Mouse (Mus musculus) embryonic stem cell, embryonic (primary cell): Measurements from ENCODE around the gene Elf1.

Experiments
- CTCF ChIA-PET, 4 experiments: fragments of 300-600 bp in 2 of 4; fragments of 350-600 bp in 2 of 4; sonication (Branson Sonifier 250); formaldehyde crosslinking; loops; one replicate each; lab custom pipeline; 2022; ENCODE audit warnings: inconsistent platforms in 2 of 4; lab: Charles Lee
- POLR2A ChIA-PET, 4 experiments: fragments of 300-600 bp in 2 of 4; fragments of 350-600 bp in 2 of 4; sonication (Branson Sonifier 250); formaldehyde crosslinking; loops; one replicate each; lab custom pipeline; 2022; ENCODE audit warnings: antibody characterized with exemption in 4 of 4, inconsistent platforms in 1 of 4; lab: Charles Lee

Elf1 gene

GRCm38 (mm10) chr14:79564784-79565183 is 83.8 kb downstream of the Elf1 start:
- ChIA-PET POLR2A (interaction anchor here in 3 of 4 experiments (0.6 to 3.4 kb wide), 30 partner anchors 8 to 424 kb away, joined by 3 to 39 read pairs (median 4); partner anchors contain the start of genes Sugt1 (in 3 of the 3), Kbtbd7 (in 1 of the 3), Mtrf1 (in 1 of the 3) and Pcdh8 (in 1 of the 3)), CTCF (interaction anchor here in 3 of 4 experiments (0.6 to 1.6 kb wide), 15 partner anchors 9 to 651 kb away, joined by 3 to 10 read pairs (median 4); partner anchors contain the start of gene Sugt1 (in 1 of the 3))

- POLR2A ChIA-PET: interaction anchor here in 3 of 4 experiments (0.8 to 2.9 kb wide), 15 partner anchors 8 to 123 kb away, joined by 3 to 19 read pairs (median 5); partner anchors contain the start of gene Sugt1 (in 3 of the 3)
These were observed 92.6 kb downstream of the Elf1 start for GRCm38 (mm10) chr14:79573482-79574191.

GRCm38 (mm10) chr14:79574361-79574760 is 93.4 kb downstream of the Elf1 start:
- CTCF ChIA-PET: interaction anchor here in 1 of 4 experiments (1.2 kb wide), 1 partner anchor 9 kb away, joined by 3 read pairs; no protein-coding TSS in a partner anchor
- POLR2A ChIA-PET: interaction anchor here in 2 of 4 experiments (1.0 to 2.9 kb wide), 10 partner anchors 8 to 123 kb away, joined by 3 to 19 read pairs (median 7); partner anchors contain the start of gene Sugt1 (in 2 of the 2)

More at GRCm38 (mm10) chr14:79573482-79574191, 92.6 kb downstream of the Elf1 start:
- CTCF ChIA-PET: interaction anchor here in 2 of 4 experiments (0.6 to 1.2 kb wide), 2 partner anchors 9 to 22 kb away, joined by 3 to 8 read pairs; no protein-coding TSS in a partner anchor

- ChIA-PET CTCF (interaction anchor here (0.6 to 2.0 kb wide), 6 partner anchors 17 to 914 kb away, joined by 3 to 8 read pairs (median 4); no protein-coding TSS in a partner anchor), POLR2A (interaction anchor here in 3 of 4 experiments (0.6 to 2.4 kb wide), 27 partner anchors 10 to 276 kb away, joined by 3 to 15 read pairs (median 4); partner anchors contain the start of gene Pcdh8 (in 1 of the 3))
These were observed 102.7 kb downstream of the Elf1 start for GRCm38 (mm10) chr14:79583526-79584245.

GRCm38 (mm10) chr14:79586499-79587138 is 105.6 kb downstream of the Elf1 start:
- ChIA-PET CTCF (interaction anchor here in 3 of 4 experiments (0.7 to 1.4 kb wide), 6 partner anchors 14 to 678 kb away, joined by 3 to 10 read pairs (median 4); no protein-coding TSS in a partner anchor), POLR2A (interaction anchor here (0.7 to 3.3 kb wide), 68 partner anchors 8 to 478 kb away, joined by 3 to 39 read pairs (median 4); partner anchors contain the start of genes Wbp4 (in 2 of the 4), Elf1 (in 1 of the 4), Kbtbd7 (in 1 of the 4) and Mtrf1 (in 1 of the 4))

GRCm38 (mm10) chr14:79587139-79587851 is 106.3 kb downstream of the Elf1 start, which contains the start of gene Sugt1:
Gene Sugt1, plus strand, starts transcription at chr14:79587691.
- CTCF ChIA-PET: interaction anchor here (0.6 to 1.9 kb wide), 10 partner anchors 13 to 1597 kb away, joined by 3 to 10 read pairs (median 4); no protein-coding TSS in a partner anchor
- POLR2A ChIA-PET: interaction anchor here (0.6 to 3.3 kb wide), 100 partner anchors 9 to 956 kb away, joined by 3 to 39 read pairs (median 4); partner anchors contain the start of genes Kbtbd7 (in 2 of the 4), Naa16 (in 2 of the 4), Wbp4 (in 2 of the 4) and Elf1 (in 1 of the 4)

- ChIA-PET POLR2A (interaction anchor here (0.6 to 3.3 kb wide), 92 partner anchors 8 to 957 kb away, joined by 3 to 39 read pairs (median 4); partner anchors contain the start of genes Kbtbd7 (in 3 of the 4), Elf1 (in 2 of the 4), Naa16 (in 2 of the 4) and Wbp4 (in 2 of the 4)), CTCF (interaction anchor here in 3 of 4 experiments (0.6 to 1.9 kb wide), 9 partner anchors 13 to 1596 kb away, joined by 3 to 10 read pairs (median 4); no protein-coding TSS in a partner anchor)
These were observed 106.8 kb downstream of the Elf1 start for GRCm38 (mm10) chr14:79587852-79588229.

- POLR2A ChIA-PET: interaction anchor here (0.8 to 3.3 kb wide), 24 partner anchors 10 to 311 kb away, joined by 3 to 39 read pairs (median 8); partner anchors contain the start of genes Kbtbd7 (in 2 of the 4), Elf1 (in 1 of the 4) and Naa16 (in 1 of the 4)
- CTCF ChIA-PET: interaction anchor here in 3 of 4 experiments (0.5 to 1.9 kb wide), 4 partner anchors 26 to 141 kb away, joined by 3 to 6 read pairs (median 4); no protein-coding TSS in a partner anchor
These were observed 107.5 kb downstream of the Elf1 start for GRCm38 (mm10) chr14:79588534-79588951.

- CTCF ChIA-PET: no interaction called here
- POLR2A ChIA-PET: interaction anchor here in 3 of 4 experiments (0.7 to 2.6 kb wide), 11 partner anchors 8 to 200 kb away, joined by 3 to 14 read pairs (median 4); no protein-coding TSS in a partner anchor
These were observed 108.4 kb downstream of the Elf1 start for GRCm38 (mm10) chr14:79589401-79589800.

- POLR2A ChIA-PET: interaction anchor here in 2 of 4 experiments (1.1 to 2.6 kb wide), 9 partner anchors 14 to 211 kb away, joined by 3 to 14 read pairs (median 5); partner anchors contain the start of gene Kbtbd7 (in 1 of the 2)
- CTCF ChIA-PET: interaction anchor here in 1 of 4 experiments (1.2 kb wide), 1 partner anchor 77 kb away, joined by 4 read pairs; no protein-coding TSS in a partner anchor
These were observed 109.9 kb downstream of the Elf1 start for GRCm38 (mm10) chr14:79590916-79591315.

- ChIA-PET CTCF (interaction anchor here in 1 of 4 experiments (1.2 kb wide), 1 partner anchor 78 kb away, joined by 4 read pairs; no protein-coding TSS in a partner anchor), POLR2A (interaction anchor here in 2 of 4 experiments (0.7 to 2.6 kb wide), 7 partner anchors 9 to 368 kb away, joined by 3 to 14 read pairs (median 4); no protein-coding TSS in a partner anchor)
These were observed 110.6 kb downstream of the Elf1 start for GRCm38 (mm10) chr14:79591611-79592010.

GRCm38 (mm10) chr14:79594069-79594468 is 113.1 kb downstream of the Elf1 start:
- ChIA-PET CTCF (interaction anchor here in 1 of 4 experiments (0.5 to 0.6 kb wide), 2 partner anchors 23 to 41 kb away, joined by 3 to 5 read pairs; no protein-coding TSS in a partner anchor), POLR2A (interaction anchor here in 3 of 4 experiments (0.7 to 2.6 kb wide), 6 partner anchors 10 to 168 kb away, joined by 3 to 12 read pairs (median 5); partner anchors contain the start of gene Kbtbd7 (in 1 of the 3))

GRCm38 (mm10) chr14:79596602-79597001 is 115.6 kb downstream of the Elf1 start:
- ChIA-PET CTCF (no interaction called here), POLR2A (interaction anchor here in 2 of 4 experiments (1.0 to 2.8 kb wide), 2 partner anchors 9 kb away, joined by 4 to 13 read pairs; partner anchors contain the start of gene Sugt1 (in 2 of the 2))

- POLR2A ChIA-PET: interaction anchor here in 2 of 4 experiments (0.7 to 2.8 kb wide), 5 partner anchors 15 to 113 kb away, joined by 3 to 9 read pairs (median 7); partner anchors contain the start of gene Sugt1 (in 2 of the 2)
These were observed 124.9 kb downstream of the Elf1 start for GRCm38 (mm10) chr14:79605881-79606280.

GRCm38 (mm10) chr14:79606392-79606791 is 125.4 kb downstream of the Elf1 start:
- ChIA-PET POLR2A (interaction anchor here in 2 of 4 experiments (0.7 to 1.7 kb wide), 5 partner anchors 16 to 113 kb away, joined by 3 to 7 read pairs (median 5); partner anchors contain the start of gene Sugt1 (in 1 of the 2)), CTCF (no interaction called here)

More at GRCm38 (mm10) chr14:79605881-79606280, 124.9 kb downstream of the Elf1 start:
- CTCF ChIA-PET: no interaction called here
